ENCODE assay signal across 9 mouse cellular contexts in the genomic region with DNA sequence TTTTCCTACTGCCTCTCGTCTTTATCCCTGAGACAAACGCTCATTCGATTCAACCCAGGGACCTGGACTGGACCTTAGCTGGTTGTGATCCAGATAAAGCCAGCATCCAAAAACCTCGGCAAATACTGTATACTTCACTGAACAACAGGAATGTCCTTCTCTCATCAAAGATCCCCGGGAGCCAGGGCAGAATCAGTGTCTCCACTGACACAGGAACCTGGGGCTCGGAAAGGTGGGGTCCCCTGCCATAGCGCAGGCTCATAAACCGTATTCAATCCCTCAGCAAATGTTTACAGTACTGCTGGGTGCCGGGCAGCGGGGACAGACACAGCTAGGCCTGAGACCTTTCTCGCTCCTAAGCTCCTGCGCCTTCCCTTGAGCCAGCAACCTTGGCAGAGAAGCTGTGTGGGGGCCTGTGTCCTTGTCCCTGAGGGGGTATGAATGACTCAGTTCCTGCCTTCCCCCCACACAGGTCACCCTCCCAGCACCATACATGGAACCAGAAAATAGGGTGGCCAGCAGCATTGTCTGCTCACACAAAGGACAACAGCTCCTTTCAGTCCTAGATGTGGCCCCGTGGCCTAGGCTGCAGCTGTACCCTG. TPM values are rescaled to one million over a fixed set of nuclear protein-coding genes. Genes with fewer than 3 reads are reported as not detected.
DNase-seq lines count a peak whose midpoint lies in the region; ATAC-seq and TF ChIP-seq lines count a peak whose summit lies in the region.
"Had no signal": no experiment of that assay in that cellular context is flagged by ENCODE, and none has a peak within 500 bp of the region (broad histone marks: within the 10 kb centered on the region; RNA-seq: fewer than 3 reads in every experiment).

No protein-coding gene starts in this region.

- peaks cover 97% of the 10 kb centered on the region for H3K36me3 ChIP-seq in E14TG2a.4 (ENCODE audit: insufficient read depth, low read length)
- H3K36me3 ChIP-seq in embryonic facial prominence, embryonic 14.5 days (ENCODE audit: control insufficient read depth, insufficient read depth, low read length), result peaks cover 48% of the 10 kb centered on the region

- no peak overlapping the region for H3K4me2 ChIP-seq in embryonic facial prominence, embryonic 14.5 days (ENCODE audit: low read depth, low read length)

- H3K4me1 ChIP-seq in E14TG2a.4 (replicated peaks; ENCODE audit: low read depth, low read length), result peaks cover 78% of the 10 kb centered on the region
- H3K4me1 ChIP-seq in embryonic facial prominence, embryonic 14.5 days (ENCODE audit: control insufficient read depth, insufficient read depth, low read length), result no peaks in the 10 kb centered on the region

- no peak for TF ChIP-seq CTCF in gastrocnemius, adult 2 months (IDR thresholded peaks at IDR 0.05)
- no peak for TF ChIP-seq CTCF in E14TG2a.4 (conservative IDR thresholded peaks at IDR 0.05; ENCODE audit: low read length)

- 0 out of 2 replicates have a peak overlapping the region, but pooled peaks have one; percentile 25 for H3K9ac ChIP-seq in embryonic facial prominence, embryonic 14.5 days (ENCODE audit: low read depth, low read length)

- H3K27me3 ChIP-seq in E14TG2a.4 (ENCODE audit: insufficient read depth, low read length), result no peaks in the 10 kb centered on the region
- H3K27me3 ChIP-seq in embryonic facial prominence, embryonic 14.5 days (replicated peaks; ENCODE audit: control insufficient read depth, insufficient read depth, low read length), result no peaks in the 10 kb centered on the region

- no peaks in the 10 kb centered on the region for H3K9me3 ChIP-seq in E14TG2a.4 (ENCODE audit: low read length)
- no peaks in the 10 kb centered on the region for H3K9me3 ChIP-seq in embryonic facial prominence, embryonic 14.5 days (ENCODE audit: control insufficient read depth, low read length)

- H3K27ac ChIP-seq in gastrocnemius, adult 2 months, result peak overlapping the region; percentile 56
- H3K27ac ChIP-seq in embryonic facial prominence, embryonic 14.5 days (replicated peaks; ENCODE audit: low read depth, low read length), result peak overlapping the region; percentile 39; the same call in 1 of the 2 replicates

- peak; percentile 28; the same call in 1 of the 2 replicates for ATAC-seq in embryonic facial prominence, embryonic 14.5 days (ENCODE audit: low read depth)

- no peak for DNase-seq in gastrocnemius, adult 2 months
- DNase-seq in gastrocnemius, postnatal 10 days, result no peak
- DNase-seq in embryonic facial prominence, embryonic 14.5 days (ENCODE audit: low spot score), result no peak
- peak; percentile 49 for DNase-seq in kidney, postnatal 10 days
- no peak for DNase-seq in urinary bladder, postnatal 25 days (ENCODE audit: low spot score)
- no peak for DNase-seq in right cerebral cortex, adult 2 months (ENCODE audit: low spot score in 2 of 2)
- no peak for DNase-seq in cerebellum, postnatal 10 days

- WGBS in embryonic facial prominence, embryonic 14.5 days, result 53% methylated on average over 12 of the region's 13 CpGs

- intact Hi-C loops in gastrocnemius, adult 2 months (cut with DNase I), result no loop called here

- no peak overlapping the region for H3K4me3 ChIP-seq in gastrocnemius, adult 2 months
- peak overlapping the region; percentile 60 for H3K4me3 ChIP-seq in E14TG2a.4 (replicated peaks; ENCODE audit: low read length)
- no peak overlapping the region for H3K4me3 ChIP-seq in embryonic facial prominence, embryonic 14.5 days (ENCODE audit: low read depth, low read length)
- H3K4me3 ChIP-seq: erythroblast, embryonic 14.5 days had no signal

RNA-seq across cellular contexts. Expression of gene Rps6ka1, which starts 23.1 kb away (rescaled TPM):
- total RNA-seq in gastrocnemius, adult 2 months (2021), result 1 to 10 TPM; 3.5 to 4.8 TPM
- 1 to 10 TPM; 7.2 to 8.1 TPM for total RNA-seq in gastrocnemius, postnatal 10 days (2021)
- 27.3 and 29.9 TPM in 2 replicates for polyA plus RNA-seq in embryonic facial prominence, embryonic 14.5 days (2014; fragmentation: Nextera tagmentation; extraction: Ambion mirVana)
